Mouse (Mus musculus) frontal cortex, postnatal 14 days (tissue): Measurements from ENCODE around the gene Adh6a.

ENCODE experiments used
- DNase-seq, 2 experiments: peaks; one replicate each; pipeline ENCODE4 v3.0.0; 2022; ENCODE audit warnings: low spot score in 2 of 2

The Adh6a gene

GRCm38 (mm10) chr3:138312965-138313364 is at the start of gene Adh6a:
Gene Adh6a (plus strand): TSS chr3:138313286.
- DNase-seq: no peak

- no peak for DNase-seq
These were observed 48.4 kb upstream of the Adh6a start for GRCm38 (mm10) chr3:138264648-138265047.

- DNase-seq: no peak
These were observed 42.6 kb upstream of the Adh6a start for GRCm38 (mm10) chr3:138270507-138270906.

GRCm38 (mm10) chr3:138271297-138271696 is 41.8 kb upstream of the Adh6a start:
- DNase-seq: no peak

- no peak for DNase-seq
These were observed 40.0 kb upstream of the Adh6a start for GRCm38 (mm10) chr3:138273080-138273479.

- DNase-seq: no peak
These were observed 38.0 kb upstream of the Adh6a start for GRCm38 (mm10) chr3:138275100-138275499.

GRCm38 (mm10) chr3:138282556-138282955 is 30.5 kb upstream of the Adh6a start:
- DNase-seq: no peak

- DNase-seq: no peak
These were observed 29.3 kb upstream of the Adh6a start for GRCm38 (mm10) chr3:138283831-138284230.

GRCm38 (mm10) chr3:138285986-138286385 is 27.1 kb upstream of the Adh6a start:
- no peak for DNase-seq

- DNase-seq: no peak
These were observed 25.4 kb upstream of the Adh6a start for GRCm38 (mm10) chr3:138287686-138288085.

- DNase-seq: no peak
These were observed 22.4 kb upstream of the Adh6a start for GRCm38 (mm10) chr3:138290672-138291071.

- no peak for DNase-seq
These were observed 21.5 kb upstream of the Adh6a start for GRCm38 (mm10) chr3:138291529-138292117.

GRCm38 (mm10) chr3:138293298-138293895 is 19.7 kb upstream of the Adh6a start:
- DNase-seq: no peak

- no peak for DNase-seq
These were observed 13.0 kb upstream of the Adh6a start for GRCm38 (mm10) chr3:138300130-138300529.

- DNase-seq: no peak
These were observed 10.4 kb upstream of the Adh6a start for GRCm38 (mm10) chr3:138302676-138303075.

GRCm38 (mm10) chr3:138303771-138304488 is 9.2 kb upstream of the Adh6a start:
- no peak for DNase-seq

GRCm38 (mm10) chr3:138304489-138304871 is 8.6 kb upstream of the Adh6a start:
- DNase-seq: no peak

- DNase-seq: no peak
These were observed 7.4 kb upstream of the Adh6a start for GRCm38 (mm10) chr3:138305486-138306289.

GRCm38 (mm10) chr3:138306290-138306683 is 6.8 kb upstream of the Adh6a start:
- DNase-seq: no peak

GRCm38 (mm10) chr3:138309910-138310309 is 3.2 kb upstream of the Adh6a start:
- DNase-seq: no peak

GRCm38 (mm10) chr3:138311015-138311414 is 2.1 kb upstream of the Adh6a start:
- DNase-seq: no peak

GRCm38 (mm10) chr3:138316908-138317472 is 3.9 kb downstream of the Adh6a start:
- DNase-seq: no peak
